In genomic region chr5:67826935-67827334, GRCm38 (mm10) we compare ENCODE assay signal across 19 mouse cellular contexts. TPM values are rescaled to one million over a fixed set of nuclear protein-coding genes. Genes with fewer than 3 reads are reported as not detected.
DNase-seq lines count a peak whose midpoint lies in the region; ATAC-seq and TF ChIP-seq lines count a peak whose summit lies in the region.
"Had no signal": no experiment of that assay in that cellular context is flagged by ENCODE, and none has a peak within 500 bp of the region (broad histone marks: within the 10 kb centered on the region; RNA-seq: fewer than 3 reads in every experiment).

No protein-coding gene starts in this region.

- H3K36me3 ChIP-seq in CH12.LX (replicated peaks in 1 of 2; ENCODE audit: control insufficient read depth in 1 of 2, insufficient read depth in 1 of 2, low read length in 1 of 2): no peaks in the 10 kb centered on the region
- no peaks in the 10 kb centered on the region for H3K36me3 ChIP-seq in splenic B cell, adult 2 months (ENCODE audit: control insufficient read depth, insufficient read depth, low read length, poor library complexity, severe bottlenecking)
- H3K36me3 ChIP-seq: embryonic facial prominence, embryonic 12.5 days; forebrain, embryonic 15.5 days had no signal

- in situ Hi-C loops in CH12.LX (cut with MboI; ENCODE audit: low pct_ligation_motif_present, low pct_unique_long_range_greater_than_20kb, low sequenced_read_pairs): no loop called here

- peak overlapping the region; percentile 18; the same call in 1 of the 2 replicates for H3K9ac ChIP-seq in CH12.LX (ENCODE audit: insufficient read depth, low read depth)
- H3K9ac ChIP-seq: embryonic facial prominence, embryonic 12.5 days; forebrain, embryonic 13.5 days; forebrain, embryonic 15.5 days; forebrain, postnatal 0 days had no signal

- H3K4me1 ChIP-seq in CH12.LX (ENCODE audit: control insufficient read depth in 1 of 2, insufficient read depth in 2 of 2): peaks cover 24 to 48% of the 10 kb centered on the region in 2 experiments
- H3K4me1 ChIP-seq: embryonic facial prominence, embryonic 12.5 days had no signal

- no peak for TF ChIP-seq CTCF in CH12.LX (conservative IDR thresholded peaks at IDR 0.05 in 1 of 2, IDR thresholded peaks at IDR 0.05 in 1 of 2; ENCODE audit: low read depth in 2 of 2, low read length in 2 of 2)

- DNase-seq in A20 (ENCODE audit: low read depth, low spot score): peak; percentile 71
- no peak for DNase-seq in CH12.LX (ENCODE audit: extremely low read depth)
- DNase-seq in splenic B cell, adult 2 months (ENCODE audit: low read depth, low spot score): peak; percentile 70
- DNase-seq in liver: no peak
- no peak for DNase-seq in spleen, adult 12 weeks (ENCODE audit: low spot score)
- no peak for DNase-seq in kidney, postnatal 10 days
- DNase-seq: adrenal gland, adult 8-10 months; adrenal gland, postnatal 14 days; adrenal gland, postnatal 36 days; cerebellum, adult 9-11 months; cerebellum, postnatal 14 days; cerebellum, postnatal 36 days; embryo, embryonic 11 days; forebrain, postnatal 0 days had no signal

- no peak overlapping the region for H3K4me3 ChIP-seq in CH12.LX (replicated peaks in 1 of 3; ENCODE audit: low read depth in 2 of 3, low read length in 2 of 3, poor library complexity in 1 of 3)
- H3K4me3 ChIP-seq: embryonic facial prominence, embryonic 12.5 days; forebrain, embryonic 13.5 days; forebrain, embryonic 15.5 days had no signal

- dilution Hi-C loops in CH12.LX (cut with MboI; ENCODE audit: extremely low pct_ligation_motif_present, extremely low pct_unique_long_range_greater_than_20kb, low sequenced_read_pairs): no loop called here

- no peaks in the 10 kb centered on the region for H3K27me3 ChIP-seq in CH12.LX (replicated peaks)
- no peaks in the 10 kb centered on the region for H3K27me3 ChIP-seq in splenic B cell, adult 2 months (ENCODE audit: control insufficient read depth, insufficient read depth, low read length, poor library complexity, severe bottlenecking)
- H3K27me3 ChIP-seq: embryonic facial prominence, embryonic 12.5 days; forebrain, embryonic 13.5 days; forebrain, embryonic 15.5 days; Patski had no signal

- TF ChIP-seq RAD21 in CH12.LX (IDR thresholded peaks at IDR 0.05; ENCODE audit: low read depth, low read length): no peak

- no peak for TF ChIP-seq POLR2A in CH12.LX (IDR thresholded peaks at IDR 0.05; ENCODE audit: low read depth, low read length)

- peak overlapping the region; percentile 19 for H3K4me2 ChIP-seq in CH12.LX (ENCODE audit: insufficient read depth, low read depth, poor library complexity, severe bottlenecking)
- H3K4me2 ChIP-seq: embryonic facial prominence, embryonic 12.5 days; forebrain, embryonic 13.5 days; forebrain, embryonic 15.5 days had no signal

- 0 out of 2 replicates have a peak, but pooled peaks have one; percentile 22 for ATAC-seq in megakaryocyte, adult 5-6 weeks (ENCODE audit: poor library complexity, severe bottlenecking)
- ATAC-seq: forebrain, embryonic 13.5 days; forebrain, embryonic 15.5 days; forebrain, postnatal 0 days; Patski had no signal

- TF ChIP-seq EP300 in CH12.LX (IDR thresholded peaks at IDR 0.05; ENCODE audit: low read length): no peak

- H3K27ac ChIP-seq in CH12.LX (ENCODE audit: insufficient read depth, low read depth): peak overlapping the region; percentile 33; the same call in 1 of the 2 replicates
- H3K27ac ChIP-seq: embryonic facial prominence, embryonic 12.5 days; forebrain, embryonic 13.5 days; forebrain, embryonic 15.5 days had no signal

- H3K9me3 ChIP-seq in CH12.LX (replicated peaks; ENCODE audit: low read length): no peaks in the 10 kb centered on the region
- H3K9me3 ChIP-seq: embryonic facial prominence, embryonic 12.5 days; forebrain, embryonic 13.5 days; forebrain, embryonic 15.5 days had no signal

- H3K79me2 ChIP-seq in CH12.LX (replicated peaks; ENCODE audit: control insufficient read depth, extremely low read depth, insufficient read depth, poor library complexity, severe bottlenecking): peaks cover 3% of the 10 kb centered on the region; the same call in 1 of the 2 replicates

TF ChIP-seq in CH12.LX, 34 proteins besides CTCF, POLR2A, EP300 and RAD21:
- TF ChIP-seq MEF2A (IDR thresholded peaks at IDR 0.05; ENCODE audit: borderline replicate concordance, low read depth, low read length) (0 out of 2 replicates have a peak, but pooled peaks have one; percentile 22), USF2 (conservative IDR thresholded peaks at IDR 0.05; ENCODE audit: low read depth, low read length) (no peak)

RNA-seq across cellular contexts. Expression of gene Atp8a1, which starts 20.3 kb away (rescaled TPM):
- total RNA-seq in CH12.LX (2012; rRNA removed) (8.4 and 11.2 TPM in 2 replicates), CH12.LX (2014; rRNA removed) (5.0 and 5.5 TPM in 2 replicates)
- polyA plus RNA-seq in CH12.LX (2012; ENCODE audit: insufficient read length, low read depth): 4.4 and 4.8 TPM in 2 replicates
- 51.1 and 58.8 TPM in 2 replicates for total RNA-seq in megakaryocyte, adult 5-6 weeks (2015)
- 34.1 and 35.9 TPM in 2 replicates for total RNA-seq in megakaryocyte, adult 5-6 weeks (2017)

Comparison
In these comparisons a context has a peak if more than half of its experiments do, and no peak if none do; other contexts are left out.
1. DNase-seq: peak in A20 (single experiment) and splenic B cell, adult 2 months (single experiment); none in CH12.LX (single experiment), liver (single experiment), spleen, adult 12 weeks (single experiment) and kidney, postnatal 10 days (single experiment).